Mouse (Mus musculus) heart, adult 18-20 months (tissue): ENCODE data around the gene Gm49369. TPM values are rescaled to one million over a fixed set of nuclear protein-coding genes. Genes with fewer than 3 reads are reported as not detected.

ENCODE experiments used
- DNase-seq, 2 experiments: peaks; one replicate each; pipeline ENCODE4 v3.0.0; 2021 to 2022; ENCODE audit warnings: mixed read lengths in 1 of 2
- total RNA-seq, 2 experiments: library from RNA; stranded (reverse); gene quantifications; 2 replicates each; pipeline ENCODE4 v1.2.3; 2021

Gm49369 gene
- total RNA-seq, 2 experiments from 2014 or later: 2.1 to 2.2 TPM

DNA sequence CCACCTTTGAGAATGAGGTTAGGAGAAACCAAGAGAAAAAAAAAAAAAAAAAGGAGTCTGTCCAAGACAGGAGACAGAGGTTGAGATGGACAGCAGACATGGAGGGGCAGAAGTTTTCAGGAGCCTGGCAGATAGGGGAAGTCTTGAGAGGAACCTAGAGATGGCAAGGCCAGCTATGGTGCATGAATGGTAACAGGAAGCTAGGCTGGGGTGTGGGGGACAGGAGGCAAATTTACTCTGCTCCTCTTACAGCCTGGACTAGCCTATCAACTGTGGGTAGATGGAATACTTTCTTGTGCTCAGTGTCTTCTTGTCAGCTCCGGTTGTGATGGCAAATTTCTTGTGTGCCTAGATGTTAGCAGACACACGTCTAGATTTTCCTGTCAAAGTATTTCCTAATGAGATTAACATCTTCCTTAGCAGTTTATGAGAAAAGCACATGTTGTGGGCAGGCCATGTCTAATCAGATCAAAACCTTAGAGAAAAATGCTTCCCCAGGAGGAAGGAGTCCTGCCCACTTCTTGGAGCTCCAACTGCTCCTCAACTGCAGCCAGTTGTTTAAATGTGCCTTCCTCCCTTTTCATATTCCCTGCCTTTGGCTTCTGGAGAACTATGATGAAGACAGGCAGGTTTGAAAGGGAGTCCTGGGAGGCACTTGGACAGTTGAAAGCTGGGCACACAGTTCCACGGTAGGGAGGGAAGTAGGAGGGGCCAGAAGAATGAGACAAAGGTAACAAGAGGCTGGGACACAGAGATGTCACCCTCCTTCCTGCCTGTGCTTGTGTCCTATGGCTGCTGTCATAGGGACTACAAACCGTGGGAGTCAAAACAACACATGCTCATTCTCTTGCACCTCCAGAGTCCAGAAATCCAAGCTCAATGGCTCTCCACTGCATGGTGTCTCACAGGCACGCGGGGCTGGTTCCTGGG, 12.1 kb upstream of the Gm49369 start:
- peak; percentile 39 to 63 for DNase-seq

DNA sequence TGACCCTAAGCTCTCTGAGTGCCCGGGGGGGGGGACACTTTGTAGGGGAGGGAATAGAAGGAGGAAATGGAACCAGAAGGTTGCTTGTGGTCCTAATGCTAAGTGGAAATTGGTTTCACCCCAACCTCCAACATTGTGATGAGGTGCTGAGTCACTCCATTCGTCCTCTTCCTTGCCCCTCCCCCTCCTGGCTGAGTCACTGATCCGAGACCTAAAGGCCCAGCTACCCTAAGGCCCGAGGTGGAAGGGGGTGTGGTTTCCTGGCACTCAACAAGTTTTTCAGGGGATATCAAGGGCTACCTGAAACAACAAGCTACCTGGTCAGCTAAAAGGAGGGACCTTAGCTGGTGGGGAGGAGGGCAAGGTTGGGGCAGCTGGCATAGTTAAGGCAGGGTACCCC, 10.7 kb upstream of the Gm49369 start:
- peak in 1 of 2 experiments; percentile 48 for DNase-seq

DNA sequence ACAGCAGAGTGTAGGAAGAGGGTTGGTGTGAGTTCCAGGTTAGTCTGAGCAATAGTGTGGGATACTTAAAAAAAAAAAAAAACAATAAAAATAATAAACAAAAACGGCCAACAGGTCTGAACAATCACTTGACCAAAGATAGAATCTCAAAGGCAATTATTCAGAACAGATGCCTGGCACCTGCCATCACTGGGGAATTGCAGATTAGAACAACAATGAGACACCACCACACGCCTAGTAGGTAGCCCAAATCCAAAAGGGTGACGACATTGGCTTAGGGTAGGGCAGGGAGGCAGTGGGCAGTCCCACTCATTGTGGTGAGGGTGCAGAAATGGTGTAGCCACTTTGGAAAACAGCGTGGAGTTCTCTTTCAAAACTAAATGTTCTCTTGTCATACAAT, 9.1 kb upstream of the Gm49369 start:
- DNase-seq: no peak

DNA sequence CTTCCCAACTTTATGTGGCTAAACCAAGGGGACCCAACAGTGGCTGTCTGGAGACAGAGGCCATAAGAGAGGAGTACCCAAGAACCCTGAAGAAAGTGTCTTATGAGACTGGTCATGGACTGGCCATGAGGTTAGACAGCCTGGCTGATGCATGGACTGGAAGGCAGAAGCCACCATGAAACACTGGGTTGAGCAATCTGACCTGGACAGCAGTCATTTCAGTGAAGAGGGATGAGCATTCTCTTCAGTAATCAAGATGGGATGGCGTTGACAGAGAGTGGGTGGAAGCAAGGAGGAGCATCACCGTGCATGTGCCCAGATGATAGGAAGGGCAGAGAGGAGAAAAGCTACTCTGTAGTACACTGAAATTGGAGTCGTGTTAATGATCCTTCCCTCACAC, 8.6 kb upstream of the Gm49369 start:
- no peak for DNase-seq

DNA sequence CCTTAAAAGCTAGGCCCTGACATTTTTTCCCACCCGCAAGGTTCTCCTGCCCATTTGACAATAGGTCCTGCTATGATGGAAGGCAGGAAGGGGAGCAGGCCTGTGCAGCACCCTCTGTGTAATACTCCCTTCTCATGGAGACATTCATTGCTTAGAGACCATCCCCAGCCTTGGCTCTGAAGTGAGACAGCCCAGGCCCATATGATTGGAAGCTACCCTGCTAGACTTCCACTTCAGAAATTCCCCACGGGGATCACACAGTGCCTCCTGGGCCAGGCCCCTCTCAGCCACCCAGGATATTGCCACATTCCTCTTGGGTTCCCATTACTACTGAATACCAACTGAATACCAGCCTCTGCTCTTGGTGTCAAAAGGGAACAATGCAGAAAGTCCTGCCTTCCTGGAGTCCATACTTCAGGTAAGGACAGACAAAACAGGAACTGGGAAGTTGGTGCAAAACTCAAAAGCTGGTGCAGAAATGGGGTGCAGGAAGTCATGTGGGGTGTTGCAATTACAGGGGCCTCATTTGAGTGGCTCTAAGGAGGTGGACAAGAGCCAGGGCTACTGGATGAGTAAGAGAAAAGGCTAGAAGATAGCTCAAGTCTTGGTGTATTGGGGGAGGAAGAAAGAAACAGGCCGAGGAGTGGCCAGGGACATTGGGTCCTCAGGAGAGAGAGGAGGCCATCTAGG, 7.6 kb upstream of the Gm49369 start:
- no peak for DNase-seq

DNA sequence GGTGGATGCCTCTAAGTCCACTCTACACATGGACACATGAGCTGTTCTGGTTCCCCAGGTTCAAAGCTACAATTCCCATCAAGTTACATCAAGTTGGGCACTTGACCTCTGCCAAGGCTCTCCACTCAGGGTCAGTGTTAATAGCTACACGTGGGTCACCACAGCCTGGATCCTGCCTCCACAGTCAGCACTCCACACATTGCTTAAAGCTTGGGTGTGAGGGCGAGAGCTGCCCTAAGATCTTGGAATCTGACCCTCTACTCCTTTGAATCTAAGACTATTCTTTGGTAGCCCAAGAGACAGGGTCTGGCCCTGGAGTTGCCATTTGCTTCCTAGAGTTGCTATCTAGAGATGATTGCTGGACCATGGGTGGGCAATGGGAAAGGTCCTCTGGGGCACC, 6.3 kb upstream of the Gm49369 start:
- DNase-seq: no peak

DNA sequence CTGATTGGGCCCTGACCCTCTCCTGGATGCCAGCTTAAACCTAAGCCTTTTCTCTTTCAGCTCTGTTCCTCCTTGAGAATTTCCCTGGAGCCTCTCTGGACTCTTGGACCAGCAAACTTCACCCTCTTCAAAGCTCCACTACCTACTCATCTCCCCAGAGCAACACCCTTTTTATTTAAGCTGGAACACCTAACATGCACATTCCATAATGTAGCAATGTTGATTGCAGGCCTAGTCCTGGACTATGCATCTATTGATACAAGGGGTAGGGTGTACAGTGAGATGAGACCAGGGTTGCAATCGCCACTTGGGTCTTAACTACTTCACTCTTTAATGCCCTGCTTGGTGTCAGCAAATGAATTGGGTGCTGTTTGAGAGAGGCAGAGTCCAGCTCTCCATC, 5.7 kb upstream of the Gm49369 start:
- DNase-seq: no peak

DNA sequence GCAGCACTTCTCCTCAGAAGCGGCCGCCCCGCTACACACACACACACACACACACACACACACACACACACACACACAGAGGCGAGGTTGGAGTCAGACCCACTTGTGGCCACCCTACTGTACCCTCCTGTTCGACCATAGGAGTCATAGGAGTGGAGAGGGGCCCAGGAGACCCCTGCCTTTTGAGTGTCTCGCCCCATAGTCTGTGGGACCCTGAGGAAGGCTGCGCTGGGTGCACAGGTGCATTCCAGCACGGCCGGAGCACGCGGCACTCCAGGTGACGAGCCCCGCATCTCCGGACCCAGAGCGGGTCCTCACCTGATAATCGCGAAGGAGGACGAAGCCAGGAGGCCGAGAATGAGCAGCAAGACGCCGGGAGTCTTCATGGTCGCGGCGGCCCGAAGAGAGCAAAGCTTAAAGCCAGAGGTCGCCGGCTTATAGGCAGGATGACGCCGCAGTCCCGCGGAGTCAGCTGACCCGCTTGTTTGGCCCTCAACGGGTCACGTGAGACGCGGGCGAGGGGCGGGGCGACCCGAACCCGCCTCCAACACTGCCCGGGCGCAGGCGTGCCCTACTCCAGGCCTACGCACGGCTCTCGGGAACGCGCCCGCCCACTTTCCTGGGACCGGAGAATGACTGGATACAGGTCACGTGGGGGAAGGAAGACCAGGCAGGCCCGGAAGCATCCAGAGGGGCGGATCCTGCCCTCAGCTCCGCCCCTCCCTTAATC, 5.1 kb upstream of the Gm49369 start, which contains the start of gene Ctsd:
Ctsd (minus strand) TSS at position 620 of the 730 bp plus-strand sequence.
- peak; percentile 98 to 99 for DNase-seq

DNA sequence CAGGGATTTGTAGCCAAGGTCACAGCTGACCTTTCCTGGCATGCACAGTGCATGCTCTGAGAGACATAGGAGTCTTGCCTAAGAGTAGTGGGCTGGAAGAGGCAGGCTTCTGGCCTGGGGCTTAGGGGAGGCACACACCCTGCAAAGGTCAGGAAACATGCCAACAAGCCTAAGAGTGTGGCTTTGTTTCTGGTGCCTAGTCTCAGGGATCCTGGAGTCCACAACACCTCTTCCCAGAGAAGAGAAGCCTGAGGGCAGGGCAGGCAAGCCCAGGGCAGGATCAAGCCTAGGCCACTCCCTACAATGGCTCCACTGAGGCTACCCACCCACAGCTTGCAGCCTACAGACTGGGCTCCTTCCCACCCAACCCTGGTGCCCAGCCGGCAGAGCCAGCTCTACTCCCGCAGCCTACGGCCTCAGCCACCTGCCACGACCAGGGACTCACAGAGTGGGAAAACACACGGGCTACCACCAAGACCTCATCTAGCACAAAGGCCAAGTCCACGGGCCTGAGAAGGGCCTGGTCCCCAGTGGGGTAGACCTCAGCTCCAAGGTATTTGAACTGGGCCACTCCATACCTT, 4.2 kb upstream of the Gm49369 start:
- peak in 1 of 2 experiments; percentile 55 for DNase-seq

DNA sequence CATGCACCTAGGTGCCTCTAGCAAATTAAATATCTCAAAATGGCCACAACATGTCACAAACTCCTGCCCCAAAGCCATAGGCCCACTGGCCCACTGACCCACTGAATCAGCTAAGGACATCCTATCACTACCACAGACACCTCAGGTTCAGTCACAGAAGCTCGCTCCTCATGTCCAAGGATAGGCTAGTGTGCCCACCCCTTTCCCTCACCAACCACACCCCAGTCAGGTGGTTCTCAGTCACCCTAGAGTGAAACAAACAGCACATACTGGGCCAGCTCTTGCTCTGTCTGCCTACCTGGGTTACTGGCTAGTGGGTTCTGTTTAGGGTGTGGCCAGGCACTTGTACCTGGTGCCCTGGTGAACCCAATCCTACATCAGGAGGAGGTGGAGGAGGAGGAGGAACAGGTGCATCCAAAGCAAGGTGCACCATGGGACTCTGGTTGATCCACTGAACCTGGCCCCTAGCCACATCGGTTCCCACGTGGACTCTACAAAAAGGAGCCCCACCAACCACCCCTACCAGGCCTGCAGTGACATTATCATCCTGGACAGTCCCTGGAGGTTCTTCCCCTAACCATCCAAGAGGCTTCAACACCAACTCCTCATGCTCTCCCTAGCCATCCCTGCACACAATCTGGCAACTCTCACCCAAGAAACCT, 3.4 kb upstream of the Gm49369 start:
- DNase-seq: no peak

DNA sequence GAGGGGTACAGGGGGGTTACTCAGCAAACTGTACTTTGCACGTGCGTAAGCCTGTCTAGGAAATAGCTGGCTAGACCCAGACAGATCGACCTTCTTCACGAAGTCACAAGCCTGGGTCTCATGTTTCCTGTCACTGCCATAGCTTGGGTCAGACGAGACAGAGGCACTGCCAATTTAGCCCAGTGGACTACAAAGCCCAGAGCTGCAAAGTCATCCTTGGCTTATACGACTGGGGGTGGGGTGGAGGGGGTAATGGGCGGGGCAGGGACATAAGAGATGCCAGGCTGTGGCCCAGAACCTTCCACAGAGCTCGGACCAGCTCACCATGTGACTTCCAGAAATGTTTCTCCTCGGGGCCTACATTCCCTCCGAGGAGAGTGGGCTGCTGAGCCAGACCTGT, 1.8 kb upstream of the Gm49369 start:
- DNase-seq: peak; percentile 50 to 69

DNA sequence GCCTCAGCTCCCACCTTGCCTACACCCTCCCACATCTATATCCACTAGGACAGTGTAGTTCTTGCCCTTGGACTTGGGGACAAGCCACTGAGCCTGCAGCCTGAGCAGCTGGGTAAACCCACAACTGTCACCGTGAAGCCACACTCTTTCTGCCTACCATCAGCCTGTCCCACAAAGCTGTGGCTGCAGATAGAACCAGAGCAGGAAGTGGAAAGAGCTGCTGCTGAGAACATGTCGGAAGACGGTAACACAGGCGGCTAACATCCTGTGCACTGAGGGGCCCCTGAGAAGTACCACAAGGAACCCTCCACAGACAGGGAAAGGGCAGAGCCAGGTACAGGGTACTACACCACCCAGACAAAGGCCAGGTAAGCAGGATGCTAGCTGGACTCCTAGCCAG, 1.3 kb downstream of the Gm49369 start:
- DNase-seq: no peak

DNA sequence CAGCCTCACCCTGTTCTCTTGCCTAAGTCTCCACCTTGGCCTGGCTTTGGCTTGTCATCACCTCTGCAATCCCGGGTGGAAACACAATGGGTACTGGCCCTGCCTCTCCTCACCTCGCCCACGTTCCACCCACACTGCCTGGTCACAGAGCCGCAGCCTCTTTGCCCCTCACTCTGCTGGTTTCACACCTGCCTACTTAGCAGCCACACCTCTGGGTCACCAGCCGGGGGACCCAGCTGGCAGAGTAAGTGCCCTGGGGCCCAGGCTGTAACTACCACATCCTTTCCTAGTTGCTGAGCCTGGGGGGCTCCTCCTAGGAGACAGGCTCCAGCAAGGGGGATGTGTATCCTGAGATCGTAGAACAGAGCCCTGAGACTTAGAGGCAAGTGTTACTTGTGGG, 3.3 kb downstream of the Gm49369 start:
- no peak for DNase-seq

DNA sequence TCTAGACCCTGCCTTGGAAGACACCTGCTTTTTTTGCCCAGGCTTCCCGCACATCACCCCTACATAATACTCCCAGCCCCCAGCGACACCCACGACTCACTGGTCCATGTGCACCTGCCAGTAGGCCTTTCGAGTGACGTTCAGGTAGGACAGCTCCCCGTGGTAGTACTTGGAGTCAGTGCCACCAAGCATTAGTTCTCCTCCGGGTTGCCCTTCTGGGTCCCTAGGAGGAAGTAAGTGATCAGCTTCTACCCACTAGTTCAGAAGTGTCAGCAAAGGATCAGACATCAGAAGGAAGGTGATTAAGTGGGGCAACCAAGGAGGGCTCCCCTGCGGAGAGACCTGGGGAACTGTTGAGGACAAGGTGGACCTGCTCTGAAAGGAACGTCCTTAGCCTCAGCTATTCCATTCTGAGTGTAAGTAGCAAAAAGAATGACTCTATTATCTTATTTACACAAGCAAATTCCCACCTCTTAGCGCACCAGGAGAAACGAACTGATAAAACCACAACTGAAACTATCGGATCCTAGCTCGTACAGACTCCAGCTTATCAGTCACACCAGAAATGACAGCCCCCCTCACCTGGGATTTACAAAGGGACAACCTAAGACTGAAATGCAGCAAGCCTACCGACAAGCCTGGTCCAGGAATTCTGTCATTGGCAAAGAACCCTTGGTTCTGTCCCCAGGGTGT, 5.1 kb downstream of the Gm49369 start:
- no peak for DNase-seq

DNA sequence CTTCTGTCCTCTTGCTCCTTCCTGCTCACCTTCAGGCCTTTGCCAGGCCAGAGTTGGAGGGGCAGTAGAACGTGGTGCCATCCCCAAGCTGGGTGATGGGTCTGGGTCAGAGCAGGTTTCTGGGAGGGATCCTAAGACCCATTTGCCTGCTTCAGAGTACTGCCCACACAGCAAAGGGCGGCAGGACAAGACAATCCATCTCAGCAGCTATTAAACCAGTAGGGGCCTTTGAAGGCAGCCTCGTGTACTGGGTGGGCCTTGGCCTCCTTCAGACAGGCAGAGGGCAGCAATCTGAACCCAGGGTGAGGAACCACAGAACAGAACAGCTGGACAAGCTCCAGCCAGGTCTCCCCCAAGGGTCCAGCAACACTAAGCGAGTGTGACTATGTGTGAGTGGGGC, 6.4 kb downstream of the Gm49369 start:
- DNase-seq: no peak

DNA sequence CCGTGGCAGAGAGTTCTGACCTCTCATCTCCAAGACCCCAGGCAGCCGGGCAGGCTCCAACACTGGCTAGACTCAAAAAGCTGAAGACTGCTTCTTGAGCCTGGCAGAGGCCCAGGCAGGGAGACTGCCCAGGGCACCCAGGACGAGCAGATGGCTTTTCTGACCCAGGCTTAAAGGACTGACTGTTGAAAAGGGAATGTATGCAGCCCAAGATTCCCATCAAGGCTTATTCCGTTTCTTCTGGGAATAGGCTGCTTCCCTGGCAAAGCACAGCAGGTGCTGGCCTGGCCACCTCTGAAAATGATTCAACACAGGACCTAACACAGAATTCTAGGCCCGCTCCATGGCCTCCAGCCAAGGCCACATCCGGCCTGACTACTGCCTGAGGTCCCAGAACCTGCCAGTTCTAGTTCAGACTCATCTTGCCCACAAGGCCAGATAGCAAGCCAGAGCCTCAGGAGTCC, 7.2 kb downstream of the Gm49369 start:
- DNase-seq: peak; percentile 72 to 74

DNA sequence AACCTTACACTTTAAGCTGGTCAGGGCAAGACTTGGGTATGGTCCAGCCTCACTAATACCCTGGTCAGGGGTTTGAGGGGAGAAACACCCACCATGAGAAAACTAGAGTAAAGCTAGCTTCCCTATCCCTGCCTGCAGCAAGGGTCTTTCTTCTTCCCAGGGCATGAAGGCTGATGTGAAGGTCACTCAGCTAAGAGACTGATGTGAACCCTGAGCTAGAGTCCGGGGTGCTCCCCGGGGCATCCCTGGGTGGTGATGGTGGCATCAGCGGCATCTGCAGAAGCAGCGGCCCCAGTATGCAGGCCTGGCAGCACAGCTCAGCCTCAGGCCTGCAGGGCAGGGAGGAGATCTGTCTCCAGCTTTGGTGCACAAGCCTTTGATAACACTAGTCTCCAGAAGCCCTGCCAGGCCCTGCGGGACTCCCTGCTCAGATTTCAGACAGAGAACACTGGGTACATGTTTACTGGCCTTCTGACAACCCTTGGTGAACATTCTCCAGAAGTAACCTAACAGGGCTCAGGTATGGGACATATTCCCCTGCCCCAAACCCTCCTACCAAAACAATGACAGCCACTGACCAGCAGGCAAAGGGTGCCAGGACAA, 8.0 kb downstream of the Gm49369 start:
- DNase-seq: peak; percentile 64 to 80

DNA sequence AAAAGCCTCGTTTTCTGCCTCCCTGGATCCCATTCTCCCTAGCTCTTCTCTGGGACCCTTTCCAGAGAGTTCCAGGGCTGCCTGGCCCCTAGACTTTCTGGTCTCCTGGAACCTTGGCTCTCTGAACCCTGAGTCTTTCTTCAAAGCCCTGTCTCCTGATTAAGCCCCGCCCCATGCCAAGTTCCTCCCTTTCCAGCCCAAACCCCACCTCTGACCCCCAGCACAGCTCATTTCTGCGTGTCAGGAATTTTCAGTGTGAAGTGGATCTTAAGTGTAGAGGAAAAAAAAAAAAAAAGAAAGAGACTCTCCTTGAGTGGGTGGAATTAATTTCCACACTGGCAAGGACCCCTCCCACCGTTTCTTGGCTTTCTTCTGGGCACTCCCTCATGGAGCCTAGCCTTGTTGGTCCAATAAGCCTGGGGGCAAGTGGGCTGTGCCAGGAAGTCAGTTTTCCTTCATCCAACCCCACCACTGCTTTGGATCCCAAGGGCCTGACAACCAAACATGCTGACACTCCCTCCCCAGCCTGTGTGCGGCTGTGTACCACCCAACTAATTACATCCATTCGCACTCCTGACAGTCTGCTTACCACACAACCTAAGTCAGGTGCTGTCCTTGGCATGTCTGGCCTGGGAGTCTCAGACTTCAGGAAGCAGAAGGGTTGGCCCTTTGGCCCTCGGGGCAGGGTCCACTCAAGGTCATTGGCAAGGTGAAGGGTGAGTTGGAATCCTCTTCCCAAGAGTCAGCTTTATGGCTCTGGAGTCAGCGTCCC, 8.6 kb downstream of the Gm49369 start, which contains the start of gene Ifitm10:
Ifitm10 (minus strand) TSS at position 113 of the 772 bp plus-strand sequence.
- DNase-seq: peak in 1 of 2 experiments; percentile 39

DNA sequence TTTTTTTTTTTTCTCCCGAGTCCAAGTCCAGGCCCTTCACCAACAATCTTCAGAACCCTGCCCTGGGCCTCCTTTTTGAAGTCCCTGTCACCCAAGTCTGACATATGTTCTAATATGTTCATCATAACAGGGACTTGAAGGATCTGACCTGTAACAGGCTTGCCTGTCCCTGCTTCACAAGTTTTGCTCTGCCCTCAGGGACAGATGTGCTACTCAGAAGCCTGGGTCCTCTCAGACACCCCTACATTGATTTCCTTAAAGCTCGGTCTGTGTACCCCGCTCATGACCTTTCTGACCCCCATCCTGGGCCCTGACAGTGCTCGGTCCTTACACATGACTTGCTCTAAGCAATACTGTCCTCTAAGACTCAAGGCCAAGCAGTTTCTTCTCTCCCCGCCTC, 9.4 kb downstream of the Gm49369 start:
- DNase-seq: no peak
